Mouse (Mus musculus) MEL (cell line): ENCODE measurements at regions not wholly inside any gene's neighbourhood (a gene's known extent, or its start where the extent isn't known, plus 50 kb on each side); places are given as distances from the start of the nearest gene placed in this dataset.

Source experiments
- DNase-seq: peaks from one replicate; pipeline ENCODE4 v3.0.0; 2011; ENCODE audit warnings: low read depth, low spot score
- H3K27ac ChIP-seq: 2 replicates; pipeline ENCODE4 v1.5.1; 2012; ENCODE audit warnings: low read depth, mild to moderate bottlenecking, control low read depth, low read length, moderate library complexity; ENCODE audit not compliant: control insufficient read depth
- H3K27me3 ChIP-seq, 2 experiments: fragments of 150-350 bp in 1 of 2; sonication (generic) in 1 of 2; 2 replicates each; pipeline ENCODE4 v1.6.1; 2012; ENCODE audit warnings: low read length in 2 of 2, mild to moderate bottlenecking in 2 of 2, improper control_type of control experiment in 1 of 2, moderate library complexity in 1 of 2; ENCODE audit not compliant: insufficient read depth in 2 of 2, control insufficient read depth in 1 of 2
- H3K36me3 ChIP-seq, 2 experiments: 2 replicates each; pipeline ENCODE4 v1.6.1; 2012 to 2014; ENCODE audit warnings: low read length in 2 of 2, improper control_type of control experiment in 1 of 2, inconsistent platforms in 1 of 2, mild to moderate bottlenecking in 1 of 2; ENCODE audit not compliant: insufficient read depth in 2 of 2, control insufficient read depth in 1 of 2
- H3K4me1 ChIP-seq, 2 experiments: fragments of 150-350 bp in 1 of 2; sonication (generic) in 1 of 2; 2 replicates each; pipeline ENCODE4 v1.6.1; 2012; ENCODE audit warnings: low read length in 2 of 2, improper control_type of control experiment in 1 of 2, mild to moderate bottlenecking in 1 of 2; ENCODE audit not compliant: insufficient read depth in 2 of 2, control insufficient read depth in 1 of 2
- H3K4me3 ChIP-seq, 2 experiments: fragments of 150-350 bp in 1 of 2; sonication (generic) in 1 of 2; 2 replicates each; pipeline ENCODE4 v1.5.1; 2012; ENCODE audit warnings: low read depth in 2 of 2, low read length in 2 of 2, mild to moderate bottlenecking in 2 of 2, moderate library complexity in 2 of 2, control low read depth in 1 of 2, improper control_type of control experiment in 1 of 2; ENCODE audit not compliant: control insufficient read depth in 1 of 2, insufficient read depth in 1 of 2
- H3K79me2 ChIP-seq: 2 replicates; pipeline ENCODE4 v1.6.1; 2012; ENCODE audit warnings: mild to moderate bottlenecking, low read length, moderate library complexity; ENCODE audit not compliant: control insufficient read depth, poor library complexity, insufficient read depth
- H3K9ac ChIP-seq: 2 replicates; pipeline ENCODE4 v1.6.1; 2012; ENCODE audit warnings: low read depth, mild to moderate bottlenecking, control low read depth, low read length, moderate library complexity; ENCODE audit not compliant: control insufficient read depth, poor library complexity, severe bottlenecking
- H3K9me3 ChIP-seq: fragments of 150-350 bp; sonication (generic); replicated peaks from 2 replicates; pipeline ENCODE4 v1.6.1; 2012; ENCODE audit warnings: mild to moderate bottlenecking, low read length, improper control_type of control experiment, moderate library complexity; ENCODE audit not compliant: insufficient read depth
- BHLHE40 ChIP-seq: IDR thresholded peaks from 2 replicates; pipeline ENCODE4 v1.6.1; 2012; ENCODE audit warnings: low read depth, mild to moderate bottlenecking, inconsistent platforms, low read length, improper control_type of control experiment, borderline replicate concordance
- EP300 ChIP-seq, 2 experiments: IDR thresholded peaks; 2 replicates each; pipeline ENCODE4 v1.6.1; 2011; ENCODE audit warnings: improper control_type of control experiment in 2 of 2, low read length in 2 of 2, low read depth in 1 of 2, mild to moderate bottlenecking in 1 of 2
- MAFK ChIP-seq: IDR thresholded peaks from 2 replicates; pipeline ENCODE4 v1.6.1; 2011; ENCODE audit warnings: low read depth, mild to moderate bottlenecking, low read length, improper control_type of control experiment, borderline replicate concordance
- NELFE ChIP-seq: IDR thresholded peaks from 2 replicates; pipeline ENCODE4 v1.6.1; 2011; ENCODE audit warnings: low read depth, low read length, improper control_type of control experiment
- RAD21 ChIP-seq: IDR thresholded peaks from 2 replicates; pipeline ENCODE4 v1.6.1; 2011; ENCODE audit warnings: mild to moderate bottlenecking, low read depth, low read length, improper control_type of control experiment
- RCOR1 ChIP-seq: IDR thresholded peaks from 2 replicates; pipeline ENCODE4 v1.6.1; 2012; ENCODE audit warnings: low read depth, mild to moderate bottlenecking, inconsistent platforms, low read length, improper control_type of control experiment
- TBP ChIP-seq: IDR thresholded peaks from 2 replicates; pipeline ENCODE4 v1.8.0; 2011; ENCODE audit warnings: low read depth, low read length, improper control_type of control experiment
- USF2 ChIP-seq, 2 experiments: IDR thresholded peaks; 2 replicates each; pipeline ENCODE4 v1.6.1; 2011 to 2012; ENCODE audit warnings: improper control_type of control experiment in 2 of 2, low read length in 2 of 2, borderline replicate concordance in 1 of 2, inconsistent platforms in 1 of 2, low read depth in 1 of 2, mild to moderate bottlenecking in 1 of 2; ENCODE audit not compliant: insufficient read depth in 1 of 2
- ZNF384 ChIP-seq: IDR thresholded peaks from 2 replicates; pipeline ENCODE4 v1.6.1; 2012; ENCODE audit warnings: low read depth, mild to moderate bottlenecking, inconsistent platforms, low read length, improper control_type of control experiment

GRCm38 (mm10) chr6:18682043-18682442, 166.3 kb upstream of the Lsm8 start:
- Histone ChIP-seq H3K36me3 (no peaks in the 10 kb centered on the region), H3K9me3 (no peaks in the 10 kb centered on the region), H3K27ac (no peak overlapping the region), H3K4me1 (no peaks in the 10 kb centered on the region), H3K79me2 (no peaks in the 10 kb centered on the region), H3K9ac (no peak overlapping the region), H3K4me3 (no peak overlapping the region), H3K27me3 (no peaks in the 10 kb centered on the region; a peak in 1 of 4 replicates)
- TF ChIP-seq MAFK (no peak), TBP (no peak), NELFE (no peak), RAD21 (no peak)
- DNase-seq, result no peak

DNA sequence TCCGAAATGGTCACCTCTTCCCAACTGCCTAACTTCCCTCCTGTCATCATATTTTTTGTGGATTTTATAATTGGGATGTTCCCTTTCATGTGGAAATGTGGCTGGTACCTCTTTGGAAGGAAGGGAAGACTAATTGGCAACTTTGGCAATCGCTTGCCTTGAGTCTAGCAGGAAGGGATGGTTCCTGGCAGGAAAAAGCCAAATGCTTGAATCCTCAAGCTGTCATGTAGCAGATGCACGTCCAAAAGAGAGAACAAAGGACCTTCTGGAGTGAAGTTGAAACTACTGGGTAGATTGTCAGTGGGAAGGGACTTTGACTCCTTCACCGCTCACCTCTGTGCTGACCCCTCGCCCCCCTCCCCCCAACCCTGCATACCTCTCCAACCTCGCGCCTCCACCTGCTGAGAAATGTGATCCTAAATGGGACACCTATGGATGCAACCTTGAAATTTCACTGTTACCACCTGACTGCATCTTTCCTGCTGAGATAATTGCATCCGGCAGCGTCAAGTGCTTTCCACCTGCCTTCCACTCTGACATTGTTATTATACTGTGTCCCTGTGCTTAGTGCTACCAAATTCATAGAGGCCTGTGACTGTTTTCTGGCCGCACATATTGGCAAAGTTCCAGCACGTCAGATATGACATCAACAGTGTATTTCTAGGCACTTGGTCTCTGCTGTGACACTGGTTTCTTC, 159.6 kb upstream of the Lsm8 start:
- H3K4me3 ChIP-seq, result no peak overlapping the region
- H3K4me1 ChIP-seq, result no peaks in the 10 kb centered on the region
- H3K27ac ChIP-seq, result no peak overlapping the region
- no peaks in the 10 kb centered on the region for H3K36me3 ChIP-seq
- no peaks in the 10 kb centered on the region; a peak in 1 of 4 replicates for H3K27me3 ChIP-seq
- no peaks in the 10 kb centered on the region for H3K79me2 ChIP-seq
- TF ChIP-seq ZNF384, result no peak
- no peak for TF ChIP-seq BHLHE40
- TF ChIP-seq USF2 (IDR thresholded peaks at IDR 0.05; ENCODE audit: borderline replicate concordance in 1 of 2, insufficient read depth in 1 of 2, low read depth in 1 of 2, low read length in 2 of 2), result no peak
- no peak for TF ChIP-seq EP300 (IDR thresholded peaks at IDR 0.05; ENCODE audit: low read depth in 1 of 2, low read length in 2 of 2)
- no peak for DNase-seq
- no peaks in the 10 kb centered on the region for H3K9me3 ChIP-seq
- no peak overlapping the region for H3K9ac ChIP-seq

GRCm38 (mm10) chr6:18697536-18697935, 150.8 kb upstream of the Lsm8 start:
- no peak for TF ChIP-seq RCOR1
- no peak overlapping the region for H3K9ac ChIP-seq
- no peaks in the 10 kb centered on the region for H3K4me1 ChIP-seq
- no peaks in the 10 kb centered on the region for H3K9me3 ChIP-seq
- no peaks in the 10 kb centered on the region for H3K36me3 ChIP-seq
- no peaks in the 10 kb centered on the region for H3K79me2 ChIP-seq
- no peak overlapping the region for H3K4me3 ChIP-seq
- H3K27ac ChIP-seq, result no peak overlapping the region
- no peak for DNase-seq
- no peaks in the 10 kb centered on the region; a peak in 2 of 4 replicates for H3K27me3 ChIP-seq
